Mouse (Mus musculus): ENCODE measurements at regions not wholly inside any gene's neighbourhood (a gene's known extent, or its start where the extent isn't known, plus 50 kb on each side); places are given as distances from the start of the nearest gene placed in this dataset.

GRCm38 (mm10) chr3:20819586-20819985 is 452.6 kb upstream of the Agtr1b start:
- H3K27ac ChIP-seq (ENCODE audit: low read length) = no peak overlapping the region
- WGBS = 49% methylated on average over 1 of the region's 1 CpGs

GRCm38 (mm10) chr3:20816613-20817012 is 449.6 kb upstream of the Agtr1b start:
- Histone ChIP-seq H3K9ac (ENCODE audit: low read depth, low read length) (no peak overlapping the region), H3K9me3 (replicated peaks; ENCODE audit: control insufficient read depth, low read length, poor library complexity, severe bottlenecking) (no peaks in the 10 kb centered on the region), H3K4me2 (ENCODE audit: low read length) (no peak overlapping the region), H3K27me3 (ENCODE audit: control insufficient read depth, insufficient read depth, low read depth, low read length) (no peaks in the 10 kb centered on the region), H3K4me3 (ENCODE audit: low read depth, low read length) (no peak overlapping the region), H3K4me1 (ENCODE audit: control insufficient read depth, insufficient read depth, low read length) (no peaks in the 10 kb centered on the region), H3K27ac (ENCODE audit: low read length) (no peak overlapping the region), H3K36me3 (ENCODE audit: control insufficient read depth, insufficient read depth, low read length) (no peaks in the 10 kb centered on the region)
- WGBS = 71% methylated on average over 1 of the region's 1 CpGs
- ATAC-seq = no peak

More at GRCm38 (mm10) chr3:20819586-20819985, 452.6 kb upstream of the Agtr1b start:
- H3K9ac ChIP-seq (ENCODE audit: low read depth, low read length) = no peak overlapping the region
- H3K9me3 ChIP-seq (replicated peaks; ENCODE audit: control insufficient read depth, low read length, poor library complexity, severe bottlenecking) = no peaks in the 10 kb centered on the region
- H3K4me1 ChIP-seq (ENCODE audit: control insufficient read depth, insufficient read depth, low read length) = peaks cover 3% of the 10 kb centered on the region; the same call in 1 of the 2 replicates
- H3K4me3 ChIP-seq (ENCODE audit: low read depth, low read length) = no peak overlapping the region
- ATAC-seq = no peak
- no peak overlapping the region for H3K4me2 ChIP-seq (ENCODE audit: low read length)
- no peaks in the 10 kb centered on the region for H3K36me3 ChIP-seq (ENCODE audit: control insufficient read depth, insufficient read depth, low read length)
- H3K27me3 ChIP-seq (ENCODE audit: control insufficient read depth, insufficient read depth, low read depth, low read length) = no peaks in the 10 kb centered on the region

- no peak overlapping the region for H3K4me2 ChIP-seq (ENCODE audit: low read length)
- H3K27me3 ChIP-seq (ENCODE audit: control insufficient read depth, insufficient read depth, low read depth, low read length) = no peaks in the 10 kb centered on the region
- WGBS = 35% methylated on average over 1 of the region's 1 CpGs
- no peaks in the 10 kb centered on the region for H3K36me3 ChIP-seq (ENCODE audit: control insufficient read depth, insufficient read depth, low read length)
- no peak for ATAC-seq
- H3K9me3 ChIP-seq (replicated peaks; ENCODE audit: control insufficient read depth, low read length, poor library complexity, severe bottlenecking) = no peaks in the 10 kb centered on the region
- no peaks in the 10 kb centered on the region for H3K4me1 ChIP-seq (ENCODE audit: control insufficient read depth, insufficient read depth, low read length)
- H3K27ac ChIP-seq (ENCODE audit: low read length) = no peak overlapping the region
- H3K4me3 ChIP-seq (ENCODE audit: low read depth, low read length) = no peak overlapping the region
- H3K9ac ChIP-seq (ENCODE audit: low read depth, low read length) = no peak overlapping the region
Measured at GRCm38 (mm10) chr3:20794256-20794655, 427.3 kb upstream of the Agtr1b start.

GRCm38 (mm10) chr3:20792503-20792902 is 425.5 kb upstream of the Agtr1b start:
- 97% methylated on average over 1 of the region's 1 CpGs for WGBS
- no peak overlapping the region for H3K27ac ChIP-seq (ENCODE audit: low read length)
- no peak overlapping the region for H3K4me2 ChIP-seq (ENCODE audit: low read length)
- no peaks in the 10 kb centered on the region for H3K4me1 ChIP-seq (ENCODE audit: control insufficient read depth, insufficient read depth, low read length)
- H3K4me3 ChIP-seq (ENCODE audit: low read depth, low read length) = no peak overlapping the region
- ATAC-seq = no peak
- no peaks in the 10 kb centered on the region for H3K9me3 ChIP-seq (replicated peaks; ENCODE audit: control insufficient read depth, low read length, poor library complexity, severe bottlenecking)
- H3K27me3 ChIP-seq (ENCODE audit: control insufficient read depth, insufficient read depth, low read depth, low read length) = no peaks in the 10 kb centered on the region
- no peaks in the 10 kb centered on the region for H3K36me3 ChIP-seq (ENCODE audit: control insufficient read depth, insufficient read depth, low read length)
- H3K9ac ChIP-seq (ENCODE audit: low read depth, low read length) = no peak overlapping the region

- Histone ChIP-seq H3K4me1 (ENCODE audit: control insufficient read depth, insufficient read depth, low read length) (peaks cover 7% of the 10 kb centered on the region), H3K9ac (ENCODE audit: low read depth, low read length) (no peak overlapping the region), H3K9me3 (replicated peaks; ENCODE audit: control insufficient read depth, low read length, poor library complexity, severe bottlenecking) (no peaks in the 10 kb centered on the region), H3K4me2 (ENCODE audit: low read length) (no peak overlapping the region), H3K27ac (ENCODE audit: low read length) (no peak overlapping the region), H3K36me3 (ENCODE audit: control insufficient read depth, insufficient read depth, low read length) (no peaks in the 10 kb centered on the region), H3K27me3 (ENCODE audit: control insufficient read depth, insufficient read depth, low read depth, low read length) (no peaks in the 10 kb centered on the region), H3K4me3 (ENCODE audit: low read depth, low read length) (no peak overlapping the region)
- ATAC-seq = no peak
Measured at GRCm38 (mm10) chr3:20777883-20778282, 410.9 kb upstream of the Agtr1b start.

DNA sequence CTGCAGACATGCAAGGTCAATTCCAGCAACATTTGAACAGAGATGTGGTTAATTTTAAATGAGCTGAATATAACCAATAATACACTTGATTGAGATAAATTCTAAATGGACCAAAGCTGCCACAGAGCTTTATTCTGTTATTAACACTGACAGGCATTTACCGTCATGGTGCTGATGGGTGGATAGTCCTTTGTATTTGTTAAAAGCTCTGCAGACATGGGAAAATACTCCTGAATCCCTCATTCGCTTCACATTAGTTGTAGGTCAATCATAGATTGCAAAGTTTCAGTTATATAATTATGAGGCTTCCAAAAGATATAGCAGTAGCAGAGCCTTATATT is 410.0 kb upstream of the Agtr1b start:
- Histone ChIP-seq H3K9me3 (replicated peaks; ENCODE audit: control insufficient read depth, low read length, poor library complexity, severe bottlenecking) (no peaks in the 10 kb centered on the region), H3K4me1 (ENCODE audit: control insufficient read depth, insufficient read depth, low read length) (peaks cover 7% of the 10 kb centered on the region), H3K4me2 (ENCODE audit: low read length) (no peak overlapping the region), H3K4me3 (ENCODE audit: low read depth, low read length) (no peak overlapping the region), H3K9ac (ENCODE audit: low read depth, low read length) (no peak overlapping the region), H3K27ac (ENCODE audit: low read length) (no peak overlapping the region), H3K27me3 (ENCODE audit: control insufficient read depth, insufficient read depth, low read depth, low read length) (no peaks in the 10 kb centered on the region), H3K36me3 (ENCODE audit: control insufficient read depth, insufficient read depth, low read length) (no peaks in the 10 kb centered on the region)
- ATAC-seq = peak; percentile 67; the same call in 1 of the 2 replicates
- WGBS = 21% methylated on average over 2 of the region's 2 CpGs

GRCm38 (mm10) chr3:20776128-20776963 is 409.4 kb upstream of the Agtr1b start:
- Histone ChIP-seq H3K9ac (ENCODE audit: low read depth, low read length) (no peak overlapping the region), H3K27ac (ENCODE audit: low read length) (peak overlapping the region; percentile 42; the same call in 1 of the 2 replicates), H3K4me3 (ENCODE audit: low read depth, low read length) (no peak overlapping the region), H3K4me1 (ENCODE audit: control insufficient read depth, insufficient read depth, low read length) (peaks cover 7% of the 10 kb centered on the region), H3K4me2 (ENCODE audit: low read length) (no peak overlapping the region), H3K9me3 (replicated peaks; ENCODE audit: control insufficient read depth, low read length, poor library complexity, severe bottlenecking) (no peaks in the 10 kb centered on the region), H3K27me3 (ENCODE audit: control insufficient read depth, insufficient read depth, low read depth, low read length) (no peaks in the 10 kb centered on the region), H3K36me3 (ENCODE audit: control insufficient read depth, insufficient read depth, low read length) (no peaks in the 10 kb centered on the region)
- 11% methylated on average over 4 of the region's 4 CpGs for WGBS
- ATAC-seq = peak; percentile 78

GRCm38 (mm10) chr3:20734302-20734701 is 367.3 kb upstream of the Agtr1b start:
- ATAC-seq = no peak
- WGBS = 55% methylated on average over 3 of the region's 3 CpGs
- H3K4me3 ChIP-seq (ENCODE audit: low read depth, low read length) = no peak overlapping the region
- no peaks in the 10 kb centered on the region for H3K4me1 ChIP-seq (ENCODE audit: control insufficient read depth, insufficient read depth, low read length)
- no peak overlapping the region for H3K4me2 ChIP-seq (ENCODE audit: low read length)
- H3K27ac ChIP-seq (ENCODE audit: low read length) = no peak overlapping the region
- H3K9me3 ChIP-seq (replicated peaks; ENCODE audit: control insufficient read depth, low read length, poor library complexity, severe bottlenecking) = no peaks in the 10 kb centered on the region
- H3K36me3 ChIP-seq (ENCODE audit: control insufficient read depth, insufficient read depth, low read length) = no peaks in the 10 kb centered on the region
- no peaks in the 10 kb centered on the region for H3K27me3 ChIP-seq (ENCODE audit: control insufficient read depth, insufficient read depth, low read depth, low read length)
- H3K9ac ChIP-seq (ENCODE audit: low read depth, low read length) = no peak overlapping the region

GRCm38 (mm10) chr3:20732005-20732404 is 365.0 kb upstream of the Agtr1b start:
- no peak overlapping the region for H3K4me2 ChIP-seq (ENCODE audit: low read length)
- H3K27ac ChIP-seq (ENCODE audit: low read length) = no peak overlapping the region
- no peak for ATAC-seq
- H3K4me1 ChIP-seq (ENCODE audit: control insufficient read depth, insufficient read depth, low read length) = no peaks in the 10 kb centered on the region
- H3K9ac ChIP-seq (ENCODE audit: low read depth, low read length) = no peak overlapping the region
- no peaks in the 10 kb centered on the region for H3K27me3 ChIP-seq (ENCODE audit: control insufficient read depth, insufficient read depth, low read depth, low read length)
- H3K36me3 ChIP-seq (ENCODE audit: control insufficient read depth, insufficient read depth, low read length) = no peaks in the 10 kb centered on the region
- no peaks in the 10 kb centered on the region for H3K9me3 ChIP-seq (replicated peaks; ENCODE audit: control insufficient read depth, low read length, poor library complexity, severe bottlenecking)
- H3K4me3 ChIP-seq (ENCODE audit: low read depth, low read length) = no peak overlapping the region

All from midbrain, embryonic 16.5 days (tissue).